Mouse (Mus musculus): ENCODE data around the gene Calhm3. TPM values are rescaled to one million over a fixed set of nuclear protein-coding genes. Genes with fewer than 3 reads are reported as not detected.
A peak's percentile ranks its signal among the peaks of the same experiment; 100 is the strongest.

Calhm3 gene
- total and polyA plus RNA-seq, 2 experiments from 2014 or later, result not detected

DNA sequence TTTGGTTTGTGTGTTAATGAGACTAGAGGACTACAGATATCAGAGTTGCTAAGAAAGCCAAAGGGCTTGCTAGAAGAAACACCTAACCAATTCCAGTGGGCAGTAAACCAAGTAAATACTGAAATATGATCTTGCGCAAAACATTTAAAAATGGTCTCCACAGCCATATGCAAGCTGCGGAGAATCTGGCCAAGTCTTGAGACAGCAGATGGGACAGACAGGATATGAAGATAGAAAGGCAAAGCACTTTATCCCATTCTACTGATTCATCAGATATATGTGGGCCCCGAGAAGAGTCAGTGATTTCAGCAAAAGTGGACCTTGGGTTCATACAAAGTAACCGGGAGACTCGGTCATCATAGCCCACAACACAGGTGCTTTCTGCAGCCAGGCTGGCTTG is 34.6 kb upstream of the Calhm3 start:
- Histone ChIP-seq H3K9me3 (ENCODE audit: low read length) (no peaks in the 10 kb centered on the region), H3K4me3 (ENCODE audit: low read length) (no peak overlapping the region), H3K36me3 (ENCODE audit: insufficient read depth, low read length) (no peaks in the 10 kb centered on the region), H3K27ac (no peak overlapping the region), H3K27me3 (ENCODE audit: insufficient read depth, low read length) (no peaks in the 10 kb centered on the region), H3K4me2 (ENCODE audit: low read depth, low read length) (no peak overlapping the region), H3K9ac (replicated peaks; ENCODE audit: low read length) (no peak overlapping the region), H3K4me1 (ENCODE audit: insufficient read depth, low read length) (no peaks in the 10 kb centered on the region)
- no peak for ATAC-seq
- no peak for TF ChIP-seq CTCF (IDR thresholded peaks at IDR 0.05; ENCODE audit: low read depth)
- DNase-seq (ENCODE audit: low spot score), result no peak
- WGBS, result 87% methylated on average over 5 of the region's 5 CpGs

DNA sequence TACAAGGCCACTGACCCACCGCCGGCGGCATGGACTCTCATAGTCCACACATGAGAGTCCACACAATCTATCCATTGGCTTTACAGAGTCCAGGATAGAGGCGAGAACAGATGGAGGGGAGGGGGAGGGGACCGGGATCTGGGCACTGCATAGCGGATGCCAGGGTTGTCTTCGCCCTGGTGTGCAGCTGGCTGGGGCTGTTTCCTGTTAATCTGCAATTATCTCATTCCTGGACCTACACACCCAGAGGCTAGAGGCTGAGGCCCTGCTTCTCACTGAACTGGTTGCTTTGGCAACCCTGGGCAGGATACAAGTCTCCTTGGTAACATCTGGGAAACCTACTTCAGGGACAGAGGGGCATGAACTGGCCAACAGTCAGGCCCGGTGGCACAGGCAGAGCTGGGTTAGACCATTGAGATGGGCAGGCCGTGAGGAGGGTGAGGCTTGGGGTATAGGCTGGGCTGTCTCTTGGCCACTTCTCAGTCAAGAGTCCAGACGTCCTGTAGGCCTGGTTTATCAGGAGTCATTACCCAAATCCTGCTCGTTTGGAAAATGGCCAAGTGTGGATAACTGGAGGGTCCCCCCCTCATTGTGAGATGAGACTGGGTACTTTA is 31.1 kb upstream of the Calhm3 start:
- TF ChIP-seq CTCF (IDR thresholded peaks at IDR 0.05; ENCODE audit: low read depth), result no peak

DNA sequence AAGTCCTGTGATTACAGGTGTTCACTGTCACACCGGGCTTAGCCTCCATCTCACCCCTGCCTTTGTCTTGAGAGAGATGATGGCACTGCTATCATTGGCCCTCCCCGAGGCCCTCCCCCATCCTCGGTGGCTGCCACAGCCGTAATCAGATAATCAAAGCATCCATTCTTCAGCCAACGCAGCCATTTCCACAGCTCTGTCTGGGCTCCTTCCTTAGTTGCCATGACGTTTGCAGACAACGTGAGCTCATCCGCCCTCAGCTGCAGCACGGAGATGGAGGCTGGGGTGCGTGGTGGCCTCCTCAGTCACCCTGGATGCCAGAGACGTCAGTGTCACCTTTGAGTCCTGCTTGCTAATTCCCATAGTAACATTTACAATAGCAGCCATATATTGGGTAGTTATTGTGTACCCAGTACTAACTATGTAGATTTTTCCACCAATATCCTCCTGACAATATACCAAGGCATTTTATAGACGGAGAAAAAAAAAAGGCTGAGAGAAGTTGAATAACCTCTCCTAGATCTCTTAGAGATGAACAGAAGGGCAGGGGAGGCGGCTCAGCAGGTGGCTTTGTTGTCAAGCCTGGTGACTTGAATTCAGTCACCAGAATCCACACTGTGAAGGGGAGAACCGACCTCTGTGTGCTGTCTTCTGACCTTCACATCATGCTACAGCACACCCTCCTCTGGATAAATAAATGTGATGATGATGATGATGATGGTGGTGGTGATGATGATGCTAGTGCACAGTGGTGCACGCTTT is 29.1 kb upstream of the Calhm3 start:
- ATAC-seq, result no peak
- no peaks in the 10 kb centered on the region for H3K36me3 ChIP-seq (ENCODE audit: insufficient read depth, low read length)
- no peak for TF ChIP-seq CTCF (IDR thresholded peaks at IDR 0.05; ENCODE audit: low read depth)
- peak; percentile 18 for DNase-seq (ENCODE audit: low spot score)
- no peak overlapping the region for H3K4me3 ChIP-seq (ENCODE audit: low read length)
- H3K27me3 ChIP-seq (ENCODE audit: insufficient read depth, low read length), result no peaks in the 10 kb centered on the region
- H3K9me3 ChIP-seq (ENCODE audit: low read length), result no peaks in the 10 kb centered on the region
- H3K27ac ChIP-seq, result no peak overlapping the region
- no peak overlapping the region for H3K4me2 ChIP-seq (ENCODE audit: low read depth, low read length)
- H3K9ac ChIP-seq (replicated peaks; ENCODE audit: low read length), result no peak overlapping the region
- H3K4me1 ChIP-seq (ENCODE audit: insufficient read depth, low read length), result no peaks in the 10 kb centered on the region; the same call in 1 of the 2 replicates
- WGBS, result 39% methylated on average over 15 of the region's 15 CpGs

More for the DNA sequence above, 31.1 kb upstream of the Calhm3 start:
- Histone ChIP-seq H3K4me1 (ENCODE audit: insufficient read depth, low read length) (no peaks in the 10 kb centered on the region; the same call in 1 of the 2 replicates), H3K9ac (replicated peaks; ENCODE audit: low read length) (no peak overlapping the region), H3K9me3 (ENCODE audit: low read length) (no peaks in the 10 kb centered on the region), H3K4me3 (ENCODE audit: low read length) (no peak overlapping the region), H3K27me3 (ENCODE audit: insufficient read depth, low read length) (no peaks in the 10 kb centered on the region), H3K36me3 (ENCODE audit: insufficient read depth, low read length) (no peaks in the 10 kb centered on the region), H3K4me2 (ENCODE audit: low read depth, low read length) (no peak overlapping the region), H3K27ac (peak overlapping the region; percentile 70)
- WGBS, result 37% methylated on average over 11 of the region's 11 CpGs
- ATAC-seq (peak; percentile 94), DNase-seq (ENCODE audit: low spot score) (peak; percentile 79)

DNA sequence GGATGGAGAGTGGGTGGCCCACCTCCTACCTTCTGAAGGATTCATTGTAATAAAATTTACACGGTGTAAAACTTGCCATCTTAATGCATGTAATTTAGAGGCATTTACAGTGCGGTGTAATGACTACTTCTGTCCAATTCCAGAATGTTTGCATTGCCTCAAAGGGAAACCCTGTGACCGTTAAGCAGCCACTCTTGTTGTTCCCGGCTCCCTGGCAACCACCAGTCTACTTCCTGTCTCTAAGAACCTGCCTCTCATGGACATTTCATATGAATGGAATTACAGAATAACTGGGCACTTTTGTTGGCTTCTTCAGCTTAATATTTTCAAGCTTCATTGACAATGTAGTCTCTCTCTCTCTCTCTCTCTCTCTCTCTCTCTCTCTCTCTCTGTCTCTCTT is 27.2 kb upstream of the Calhm3 start:
- no peak overlapping the region for H3K9ac ChIP-seq (replicated peaks; ENCODE audit: low read length)
- no peak overlapping the region for H3K27ac ChIP-seq
- no peak overlapping the region for H3K4me2 ChIP-seq (ENCODE audit: low read depth, low read length)
- WGBS, result 62% methylated on average over 4 of the region's 4 CpGs
- no peaks in the 10 kb centered on the region for H3K9me3 ChIP-seq (ENCODE audit: low read length)
- TF ChIP-seq CTCF (IDR thresholded peaks at IDR 0.05; ENCODE audit: low read depth), result no peak
- peaks cover 5% of the 10 kb centered on the region; the same call in 1 of the 2 replicates for H3K4me1 ChIP-seq (ENCODE audit: insufficient read depth, low read length)
- H3K36me3 ChIP-seq (ENCODE audit: insufficient read depth, low read length), result no peaks in the 10 kb centered on the region
- DNase-seq (ENCODE audit: low spot score) (no peak), ATAC-seq (no peak)
- H3K27me3 ChIP-seq (ENCODE audit: insufficient read depth, low read length), result 0 out of 2 replicates have a peak, but pooled peaks cover 4% of the 10 kb centered on the region
- H3K4me3 ChIP-seq (ENCODE audit: low read length), result no peak overlapping the region

DNA sequence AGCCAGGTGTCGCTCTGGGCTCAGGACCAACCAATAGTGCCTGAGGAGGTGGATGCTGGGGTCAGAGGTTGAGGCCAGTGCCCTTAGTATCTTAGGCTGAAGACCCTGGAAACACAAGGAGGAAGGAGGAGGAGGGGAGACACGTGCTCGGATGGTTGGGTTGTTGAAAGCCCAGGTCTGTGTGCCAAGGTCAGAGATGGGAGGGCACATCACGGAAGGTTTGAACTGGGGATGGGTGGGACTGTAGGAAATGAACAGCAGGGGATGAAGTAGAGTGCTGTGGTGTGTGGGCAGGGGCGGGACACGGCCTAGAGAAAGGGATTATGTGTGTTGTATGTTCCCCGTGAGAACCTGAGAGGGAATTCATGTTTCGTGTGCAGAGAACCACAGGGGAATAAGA is 26.7 kb upstream of the Calhm3 start:
- ATAC-seq, result no peak
- Histone ChIP-seq H3K4me1 (ENCODE audit: insufficient read depth, low read length) (peaks cover 5% of the 10 kb centered on the region; the same call in 1 of the 2 replicates), H3K36me3 (ENCODE audit: insufficient read depth, low read length) (no peaks in the 10 kb centered on the region), H3K4me2 (ENCODE audit: low read depth, low read length) (no peak overlapping the region), H3K4me3 (ENCODE audit: low read length) (no peak overlapping the region), H3K27me3 (ENCODE audit: insufficient read depth, low read length) (0 out of 2 replicates have a peak, but pooled peaks cover 4% of the 10 kb centered on the region), H3K9me3 (ENCODE audit: low read length) (no peaks in the 10 kb centered on the region), H3K27ac (no peak overlapping the region), H3K9ac (replicated peaks; ENCODE audit: low read length) (no peak overlapping the region)
- WGBS, result 67% methylated on average over 8 of the region's 8 CpGs
- no peak for TF ChIP-seq CTCF (IDR thresholded peaks at IDR 0.05; ENCODE audit: low read depth)
- DNase-seq (ENCODE audit: low spot score), result no peak

DNA sequence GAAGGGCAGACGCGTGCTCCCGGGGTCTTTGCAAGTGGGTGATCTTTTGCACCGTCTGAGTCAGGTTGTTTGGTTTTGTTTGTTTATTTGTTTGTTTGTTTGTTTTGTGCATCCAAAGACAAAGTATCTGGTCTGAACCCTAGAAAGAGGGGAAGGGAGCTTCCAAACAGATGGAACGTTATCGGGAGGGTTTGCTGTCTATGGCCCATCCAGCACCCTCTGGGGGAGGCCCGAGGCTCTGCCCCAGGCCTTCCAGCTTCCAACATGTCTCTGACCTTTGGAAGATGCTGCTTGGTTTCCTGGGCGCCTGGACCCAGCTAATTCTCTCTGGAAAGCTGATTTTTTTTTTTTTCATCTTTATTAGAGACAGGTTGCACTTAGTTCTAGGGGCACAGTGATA is 22.4 kb upstream of the Calhm3 start:
- Histone ChIP-seq H3K9ac (replicated peaks; ENCODE audit: low read length) (0 out of 2 replicates have a peak overlapping the region, but pooled peaks have one; percentile 81), H3K36me3 (ENCODE audit: insufficient read depth, low read length) (no peaks in the 10 kb centered on the region), H3K4me3 (ENCODE audit: low read length) (peak overlapping the region; percentile 75), H3K27me3 (ENCODE audit: insufficient read depth, low read length) (0 out of 2 replicates have a peak, but pooled peaks cover 4% of the 10 kb centered on the region), H3K4me1 (ENCODE audit: insufficient read depth, low read length) (peaks cover 5% of the 10 kb centered on the region; the same call in 1 of the 2 replicates), H3K9me3 (ENCODE audit: low read length) (no peaks in the 10 kb centered on the region), H3K4me2 (ENCODE audit: low read depth, low read length) (peak overlapping the region; percentile 91), H3K27ac (no peak overlapping the region)
- DNase-seq (ENCODE audit: low spot score), result no peak
- no peak for ATAC-seq
- 11% methylated on average over 8 of the region's 8 CpGs for WGBS
- no peak for TF ChIP-seq CTCF (IDR thresholded peaks at IDR 0.05; ENCODE audit: low read depth)

All from hindbrain, postnatal 0 days (tissue).